Mouse (Mus musculus): ENCODE measurements at regions not wholly inside any gene's neighbourhood (a gene's known extent, or its start where the extent isn't known, plus 50 kb on each side); places are given as distances from the start of the nearest gene placed in this dataset.
A peak's percentile ranks its signal among the peaks of the same experiment; 100 is the strongest.

- no peak for DNase-seq (ENCODE audit: low spot score in 2 of 2)
Observed at GRCm38 (mm10) chr4:87718166-87718805, 314.9 kb downstream of the Mllt3 start.

- DNase-seq (ENCODE audit: low spot score in 2 of 2): no peak
Observed at GRCm38 (mm10) chr4:87715212-87715933, 317.8 kb downstream of the Mllt3 start.

- DNase-seq (ENCODE audit: low spot score in 2 of 2): no peak
Observed at GRCm38 (mm10) chr4:87712691-87713090, 320.5 kb downstream of the Mllt3 start.

- DNase-seq (ENCODE audit: low spot score in 2 of 2): no peak
Observed at GRCm38 (mm10) chr4:87712286-87712685, 320.9 kb downstream of the Mllt3 start.

- no peak for DNase-seq (ENCODE audit: low spot score in 2 of 2)
Observed at GRCm38 (mm10) chr4:87711185-87711827, 321.9 kb downstream of the Mllt3 start.

GRCm38 (mm10) chr4:87708981-87709645 is 324.1 kb downstream of the Mllt3 start:
- peak in 1 of 2 experiments; percentile 19 for DNase-seq (ENCODE audit: low spot score in 2 of 2)

GRCm38 (mm10) chr4:87707386-87707785 is 325.8 kb downstream of the Mllt3 start:
- DNase-seq (ENCODE audit: low spot score in 2 of 2): no peak

- DNase-seq (ENCODE audit: low spot score in 2 of 2): no peak
Observed at GRCm38 (mm10) chr4:87702834-87703233, 330.3 kb downstream of the Mllt3 start.

- no peak for DNase-seq (ENCODE audit: low spot score in 2 of 2)
Observed at GRCm38 (mm10) chr4:87702290-87702689, 330.9 kb downstream of the Mllt3 start.

GRCm38 (mm10) chr4:87701024-87701423 is 332.1 kb downstream of the Mllt3 start:
- DNase-seq (ENCODE audit: low spot score in 2 of 2): no peak

GRCm38 (mm10) chr4:87700508-87700907 is 332.7 kb downstream of the Mllt3 start:
- DNase-seq (ENCODE audit: low spot score in 2 of 2): no peak

- no peak for DNase-seq (ENCODE audit: low spot score in 2 of 2)
Observed at GRCm38 (mm10) chr4:87699586-87699985, 333.6 kb downstream of the Mllt3 start.

- no peak for DNase-seq (ENCODE audit: low spot score in 2 of 2)
Observed at GRCm38 (mm10) chr4:87698750-87699149, 334.4 kb downstream of the Mllt3 start.

- no peak for DNase-seq (ENCODE audit: low spot score in 2 of 2)
Observed at GRCm38 (mm10) chr4:87696921-87697320, 336.2 kb downstream of the Mllt3 start.

GRCm38 (mm10) chr4:87695811-87696210 is 337.4 kb downstream of the Mllt3 start:
- DNase-seq (ENCODE audit: low spot score in 2 of 2): no peak

GRCm38 (mm10) chr4:87692741-87693140 is 340.4 kb downstream of the Mllt3 start:
- no peak for DNase-seq (ENCODE audit: low spot score in 2 of 2)

- no peak for DNase-seq (ENCODE audit: low spot score in 2 of 2)
Observed at GRCm38 (mm10) chr4:87684952-87685351, 348.2 kb downstream of the Mllt3 start.

- no peak for DNase-seq (ENCODE audit: low spot score in 2 of 2)
Observed at GRCm38 (mm10) chr4:87682783-87683182, 350.4 kb downstream of the Mllt3 start.

GRCm38 (mm10) chr4:87671101-87671500 is 362.1 kb downstream of the Mllt3 start:
- DNase-seq (ENCODE audit: low spot score in 2 of 2): no peak

GRCm38 (mm10) chr4:87670167-87670566 is 363.0 kb downstream of the Mllt3 start:
- DNase-seq (ENCODE audit: low spot score in 2 of 2): no peak

GRCm38 (mm10) chr4:87669480-87669879 is 363.7 kb downstream of the Mllt3 start:
- no peak for DNase-seq (ENCODE audit: low spot score in 2 of 2)

GRCm38 (mm10) chr4:87668314-87668713 is 364.9 kb downstream of the Mllt3 start:
- DNase-seq (ENCODE audit: low spot score in 2 of 2): peak; percentile 37 to 72

Data from layer of hippocampus, adult 18-20 months (tissue).